Mouse (Mus musculus): ENCODE results near the gene Cntnap2. TPM values are rescaled to one million over a fixed set of nuclear protein-coding genes. Genes with fewer than 3 reads are reported as not detected.
"Not testable (repeated sequence)": the region's sequence is repeated elsewhere in the genome, so short reads cannot be mapped to it uniquely, and the experiment has no call there.

Gene Cntnap2
- total RNA-seq, 4 experiments from 2014 or later: 112 to 127 (median 119) TPM

DNA sequence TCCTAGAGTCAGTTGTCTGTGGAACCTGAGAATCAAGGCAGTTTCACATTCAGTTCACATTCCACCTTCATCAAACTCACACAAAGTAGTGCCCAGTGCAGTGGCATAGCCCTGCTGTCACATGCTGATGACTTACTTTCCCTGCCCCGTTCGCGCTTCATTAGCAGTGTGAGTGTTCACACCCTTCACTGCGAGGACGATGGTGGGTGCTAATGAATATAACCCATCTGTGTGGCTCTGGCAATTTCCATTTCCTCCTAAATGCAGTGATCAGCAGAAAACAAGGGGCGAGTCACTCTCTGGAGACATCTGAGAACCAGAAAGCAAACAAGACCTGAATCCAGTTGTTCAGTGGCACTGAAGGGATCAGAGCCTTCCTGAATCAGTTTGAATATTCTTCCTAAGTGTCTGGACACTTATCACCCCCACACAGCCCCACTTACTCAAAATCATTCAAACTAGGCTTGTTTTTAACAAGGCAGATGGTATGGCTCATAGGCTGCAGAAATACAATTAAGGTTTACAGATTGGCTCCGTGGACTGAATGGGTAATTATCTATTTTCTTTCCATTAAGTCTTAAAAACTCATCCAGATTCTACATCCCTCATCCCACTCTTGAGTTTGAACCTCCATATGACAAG is 2169.6 kb downstream of the Cntnap2 start:
- DNase-seq (ENCODE audit: low spot score in 2 of 2): peak in 1 of 2 experiments; percentile 10

DNA sequence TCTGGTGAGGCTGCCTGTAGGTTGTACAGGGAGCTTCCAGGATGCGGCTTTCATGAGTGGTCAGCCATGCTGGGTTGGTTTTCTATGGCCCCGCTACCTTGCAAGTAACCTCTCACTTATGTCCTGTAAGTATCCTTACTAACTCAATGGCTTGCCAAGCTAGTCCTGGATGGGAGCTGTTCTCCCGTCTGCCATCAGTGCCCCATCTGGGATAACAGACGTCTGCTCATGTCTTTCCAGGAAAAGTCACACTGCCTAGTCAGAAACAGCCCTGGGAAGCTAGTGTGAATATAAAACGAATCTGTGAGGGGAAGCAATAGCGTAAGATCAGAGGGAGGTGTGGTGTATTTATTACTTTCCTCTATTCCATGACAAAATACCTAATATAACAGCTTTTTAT is 2172.4 kb downstream of the Cntnap2 start:
- no peak for DNase-seq (ENCODE audit: low spot score in 2 of 2)

DNA sequence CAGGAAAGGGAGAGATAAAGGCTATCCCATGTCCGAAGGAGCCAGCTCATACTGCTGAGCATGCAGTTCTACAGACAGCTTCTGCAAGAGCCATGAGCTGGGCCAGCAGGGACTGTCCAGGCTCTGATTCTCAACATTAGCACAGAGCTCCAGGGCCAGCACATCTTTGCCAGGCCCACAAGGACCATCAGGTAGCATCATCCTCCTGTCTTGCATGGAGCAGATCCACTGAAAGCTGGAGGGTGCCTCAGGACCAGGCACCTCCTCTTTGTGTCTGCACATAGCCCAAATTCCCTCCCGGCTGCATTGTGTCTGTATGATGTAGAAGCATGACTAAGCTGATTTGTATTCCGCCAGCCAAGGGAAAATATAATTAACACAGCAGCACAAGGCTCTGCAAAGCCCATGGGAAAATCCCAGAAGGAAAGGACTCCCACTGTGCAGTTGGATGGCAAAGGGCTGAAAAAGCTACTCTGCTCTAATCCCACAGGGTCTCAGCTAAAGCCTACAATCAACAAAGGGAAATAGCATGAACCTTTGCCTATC is 2180.3 kb downstream of the Cntnap2 start:
- peak; percentile 28 to 60 for DNase-seq (ENCODE audit: low spot score in 2 of 2)

DNA sequence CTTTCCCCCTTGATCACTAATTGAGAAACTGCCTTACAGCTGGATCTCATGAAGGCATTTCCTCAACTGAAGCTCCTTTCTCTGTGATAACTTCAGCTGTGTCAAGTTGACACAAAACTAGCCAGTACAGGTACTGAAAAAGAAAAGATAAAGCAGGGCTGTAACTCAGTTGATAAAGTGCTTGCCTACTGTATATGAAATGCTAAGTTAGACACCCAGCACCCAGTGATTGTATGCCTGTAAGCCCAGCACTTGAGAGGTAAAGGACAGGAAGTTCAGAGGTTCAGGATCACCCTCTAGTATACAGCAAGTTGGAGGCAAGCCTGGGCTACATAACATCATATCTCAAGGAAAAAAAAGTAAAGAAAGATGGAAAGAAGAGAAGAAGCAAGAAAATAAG is 2182.2 kb downstream of the Cntnap2 start:
- no peak for DNase-seq (ENCODE audit: low spot score in 2 of 2)

DNA sequence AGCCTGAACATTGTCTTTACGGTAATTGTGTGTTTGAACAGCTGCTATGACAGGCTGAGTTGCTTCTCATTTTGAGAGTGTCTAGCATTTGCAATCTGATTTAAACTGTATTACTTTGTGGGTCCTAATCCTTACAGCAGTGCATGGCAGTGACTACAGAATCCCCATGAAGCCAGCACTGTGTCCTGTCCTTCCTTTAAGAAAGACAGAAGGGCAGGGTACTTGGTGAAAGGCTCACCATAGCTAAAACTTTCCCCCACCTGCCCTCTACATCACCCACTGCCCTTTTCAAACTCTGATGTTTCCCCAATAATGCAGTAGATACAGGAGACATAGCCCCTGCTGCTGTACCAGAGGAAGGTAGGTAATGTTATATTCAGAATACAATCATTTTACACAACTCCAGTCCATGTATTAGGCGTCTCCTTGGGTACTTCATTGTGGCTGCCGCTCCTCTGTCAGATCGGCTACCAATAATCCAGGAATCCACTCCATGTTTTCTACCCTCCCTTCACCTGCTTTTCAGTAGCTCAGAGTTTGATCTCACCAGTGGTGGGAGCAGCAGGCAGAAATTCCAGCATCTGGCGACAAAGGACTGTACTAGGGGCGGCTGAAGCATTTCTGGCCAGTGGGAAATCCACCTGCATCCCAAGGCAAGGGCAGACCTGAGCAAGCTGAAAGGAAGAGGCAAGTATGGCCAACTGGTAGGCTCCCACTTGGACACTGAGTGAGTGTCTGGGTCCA is 2184.9 kb downstream of the Cntnap2 start:
- DNase-seq (ENCODE audit: low spot score in 2 of 2): peak in 1 of 2 experiments; percentile 45

DNA sequence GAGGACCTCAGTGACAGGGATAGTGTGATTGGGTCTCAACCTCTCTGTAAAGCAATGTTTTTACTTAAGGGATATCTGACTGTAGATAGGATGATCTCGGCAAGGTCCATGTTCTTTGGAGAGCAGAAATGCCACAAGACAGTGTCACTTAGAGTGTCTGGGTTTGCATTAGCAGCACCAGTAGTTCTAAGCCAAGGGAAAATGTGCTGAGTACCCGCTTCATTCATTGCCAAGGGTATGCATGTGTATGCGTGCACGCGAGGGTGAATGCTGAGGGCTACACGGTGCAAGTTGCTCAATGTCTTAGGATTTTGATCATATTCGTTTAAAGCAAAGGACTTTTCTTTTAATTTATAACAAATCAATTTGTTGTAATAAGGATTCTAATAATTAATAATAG is 2185.5 kb downstream of the Cntnap2 start:
- DNase-seq (ENCODE audit: low spot score in 2 of 2): no peak

DNA sequence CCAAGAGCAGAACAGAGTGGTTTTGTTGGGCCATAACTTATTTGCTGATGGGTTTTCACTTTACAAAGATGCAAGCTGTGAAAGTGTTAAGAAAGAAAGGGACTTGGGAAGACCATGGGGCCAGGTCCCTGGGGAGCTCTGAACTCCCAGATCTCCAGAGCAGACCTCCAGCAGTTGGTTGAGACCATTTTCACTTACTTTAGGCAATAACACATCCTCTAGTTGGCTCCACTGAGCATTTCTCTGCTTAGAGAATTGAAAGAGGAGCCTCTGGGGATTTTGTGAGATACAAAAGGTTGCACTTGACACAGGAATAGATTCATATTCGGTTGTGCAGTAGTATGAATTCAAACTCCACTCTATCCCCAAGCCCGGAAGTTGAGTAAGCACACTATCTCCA is 2196.1 kb downstream of the Cntnap2 start:
- no peak for DNase-seq (ENCODE audit: low spot score in 2 of 2)

DNA sequence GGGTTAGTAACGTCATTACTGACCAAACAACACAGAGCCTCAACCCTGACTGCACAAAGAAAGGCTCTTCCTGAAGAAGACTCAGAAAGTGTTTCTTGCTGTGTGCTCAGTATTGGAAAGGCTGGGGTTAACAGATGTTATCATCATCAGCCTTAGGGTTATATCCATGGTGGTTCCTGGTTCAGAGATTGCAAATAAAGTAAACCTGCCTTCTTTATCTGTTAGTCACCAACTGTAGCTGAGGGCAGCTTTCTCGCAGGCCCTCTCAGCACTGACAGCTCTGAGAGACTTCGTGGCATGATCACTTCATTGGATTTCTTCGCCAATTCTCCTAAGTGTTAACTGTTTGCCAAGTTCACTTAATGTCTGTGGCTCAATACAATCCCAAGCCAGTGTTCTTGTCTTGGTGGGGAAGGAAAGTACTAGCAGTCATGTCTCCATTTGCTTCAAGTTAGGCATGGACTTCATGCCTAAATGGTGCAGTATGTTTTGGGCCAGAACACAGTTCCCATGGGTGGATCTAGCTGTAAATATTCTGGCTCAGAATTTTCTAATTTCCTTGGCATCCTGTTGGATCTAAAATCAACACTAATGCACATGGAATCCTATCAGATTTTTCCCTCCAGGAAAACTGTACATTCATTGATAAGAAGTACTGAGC is 2197.2 kb downstream of the Cntnap2 start:
- DNase-seq (ENCODE audit: low spot score in 2 of 2): no peak

DNA sequence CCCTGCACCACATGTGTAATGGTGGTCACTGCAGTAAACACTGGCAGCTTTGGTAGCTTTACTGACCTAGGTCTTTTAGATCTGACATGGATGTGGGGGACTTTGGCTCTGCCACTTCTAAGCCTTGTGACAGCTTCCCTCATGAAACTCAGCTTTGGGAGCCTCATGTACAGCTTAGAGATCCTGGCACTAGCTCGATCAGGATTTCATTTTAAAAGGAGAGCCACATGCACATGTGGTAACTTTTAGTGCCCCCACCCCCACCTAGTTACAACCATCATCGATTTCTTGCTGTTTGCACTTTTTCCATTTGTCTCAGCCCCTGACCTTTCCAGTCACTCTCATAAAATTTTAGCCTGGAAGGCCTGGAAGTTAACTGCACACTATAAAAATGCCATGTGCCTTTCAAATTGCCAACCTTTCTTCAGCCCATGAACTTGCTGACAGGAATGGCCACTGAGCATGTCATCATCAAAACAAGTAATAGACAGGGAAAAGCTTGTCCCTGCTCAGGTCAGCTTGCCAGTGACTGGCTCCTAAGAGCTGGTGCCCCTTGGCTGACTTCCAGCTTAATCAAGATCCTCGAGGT is 2197.9 kb downstream of the Cntnap2 start:
- no peak for DNase-seq (ENCODE audit: low spot score in 2 of 2)

DNA sequence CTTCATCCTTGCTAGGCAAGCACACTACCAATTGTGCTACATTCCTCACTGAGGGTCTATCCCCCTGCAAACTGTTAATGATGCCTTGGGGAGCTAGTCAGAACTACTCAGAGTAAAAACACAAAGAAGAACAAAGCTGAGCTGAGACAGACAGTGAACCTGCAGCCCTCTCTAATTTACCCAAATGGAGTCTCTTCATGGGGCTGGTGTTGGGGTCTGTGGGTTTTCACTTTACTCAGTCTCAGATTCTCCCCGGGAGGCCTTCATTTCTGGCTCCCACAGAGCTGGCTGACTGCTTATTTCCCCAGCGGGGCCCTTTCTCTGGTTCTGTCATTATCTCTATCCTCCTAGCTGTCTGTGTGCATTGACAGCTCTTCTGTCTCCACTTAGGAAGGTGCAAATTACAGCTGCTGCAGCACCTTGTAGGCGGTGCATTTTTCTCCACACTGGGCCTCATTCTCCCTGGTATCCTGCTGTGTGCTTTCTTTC is 2200.5 kb downstream of the Cntnap2 start:
- no peak for DNase-seq (ENCODE audit: low spot score in 2 of 2)

DNA sequence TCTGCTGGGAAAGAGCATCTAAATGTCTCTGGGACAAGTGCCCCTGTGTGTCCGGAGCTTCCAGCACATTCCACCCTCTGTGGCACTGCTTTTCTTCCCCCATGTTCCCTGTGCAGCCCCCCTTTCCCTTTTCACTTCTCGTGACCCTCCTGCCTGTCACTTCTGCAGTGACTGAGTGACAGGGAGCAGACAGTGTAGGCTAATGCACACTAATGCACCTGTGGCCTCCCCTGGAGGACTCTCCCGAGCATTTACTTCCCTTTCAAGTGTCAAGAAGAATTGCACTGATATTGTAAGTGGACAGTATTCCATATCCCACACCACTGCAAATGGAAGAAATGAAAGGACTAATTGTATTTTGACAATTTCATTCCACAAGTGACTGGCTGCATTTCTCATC is 2208.1 kb downstream of the Cntnap2 start:
- DNase-seq (ENCODE audit: low spot score in 2 of 2): no peak

DNA sequence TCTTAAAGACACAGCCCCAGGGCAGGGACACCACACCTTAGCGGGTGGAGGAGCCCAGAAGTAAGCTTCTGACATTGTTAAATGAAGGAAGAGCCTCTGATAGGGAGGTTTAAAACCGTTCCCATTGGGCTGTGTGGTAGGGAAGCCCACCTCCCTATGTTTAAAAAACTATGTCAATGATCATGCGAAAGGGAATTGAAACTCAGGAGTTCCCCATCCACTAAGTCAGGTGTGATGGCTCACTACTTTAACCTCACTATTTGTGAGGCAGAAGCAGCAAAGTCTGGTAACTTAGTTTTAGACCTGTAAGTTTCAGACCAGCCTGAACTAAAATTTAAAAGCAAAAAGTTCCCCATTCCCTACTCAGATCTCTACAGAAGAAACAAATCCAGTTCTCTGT is 2210.3 kb downstream of the Cntnap2 start:
- no peak for DNase-seq (ENCODE audit: low spot score in 2 of 2)

DNA sequence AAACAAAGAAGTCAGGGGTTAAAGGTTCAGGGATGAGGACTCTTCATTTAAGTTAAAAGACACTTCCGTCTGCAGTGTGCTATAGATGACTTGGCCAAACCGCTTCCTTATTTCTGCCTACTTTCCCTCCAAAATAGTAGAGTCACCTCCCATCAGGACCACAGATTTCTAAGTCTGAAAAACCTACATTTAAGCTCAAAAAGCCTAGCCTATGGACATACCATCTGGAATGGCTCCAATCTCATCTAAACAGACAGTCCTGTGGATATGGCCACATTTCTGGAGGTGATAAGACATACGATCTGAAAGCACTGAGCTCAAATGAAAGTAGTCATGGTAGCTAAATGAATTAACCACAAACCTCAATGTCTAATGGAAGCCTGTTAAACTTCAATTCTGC is 2212.4 kb downstream of the Cntnap2 start:
- no peak for DNase-seq (ENCODE audit: low spot score in 2 of 2)

DNA sequence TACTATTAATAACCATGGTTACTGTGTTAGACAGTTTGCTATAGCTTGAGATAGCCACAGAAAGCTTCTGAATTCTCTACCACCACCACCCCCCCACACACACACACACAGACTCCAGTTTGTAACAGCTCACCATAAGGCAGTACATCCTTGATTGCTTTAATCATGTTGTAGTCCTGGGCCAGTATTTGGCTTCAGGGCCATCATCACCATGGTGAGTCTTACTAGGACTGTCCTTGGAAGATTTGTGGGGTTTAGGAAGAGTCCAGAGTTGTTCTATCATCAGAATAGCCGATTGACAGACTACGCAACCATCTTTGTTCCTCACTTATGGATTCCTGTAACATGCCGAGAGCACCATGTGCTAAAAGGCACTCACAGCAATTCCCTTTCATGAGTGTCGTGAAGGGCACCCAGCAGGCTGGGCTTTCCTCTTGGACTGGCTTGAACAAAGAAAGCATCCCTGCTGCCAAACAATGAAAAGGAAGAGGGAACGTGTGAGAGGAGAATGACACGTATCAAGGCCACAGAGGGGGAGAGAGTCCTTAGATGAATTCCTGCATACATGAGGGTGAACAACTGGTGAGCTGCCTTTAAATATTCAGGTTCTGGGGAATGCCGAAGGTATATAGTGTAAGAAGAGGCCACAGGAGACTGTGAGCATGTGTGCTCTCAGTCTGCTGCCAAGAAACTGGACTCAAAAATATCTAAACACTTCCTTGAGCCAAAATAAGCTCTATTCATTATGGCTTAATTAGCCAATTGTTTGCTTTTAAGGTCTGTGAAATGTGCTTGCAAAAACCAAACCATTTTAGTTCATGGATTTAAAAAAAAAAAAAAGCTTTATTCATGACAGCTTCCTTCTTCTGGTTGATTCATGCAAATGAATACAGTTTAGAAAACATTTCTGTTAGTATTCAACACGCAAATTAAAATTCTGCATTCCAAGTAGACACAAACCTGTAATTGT is 2213.7 kb downstream of the Cntnap2 start:
- DNase-seq (ENCODE audit: low spot score in 2 of 2): no peak

DNA sequence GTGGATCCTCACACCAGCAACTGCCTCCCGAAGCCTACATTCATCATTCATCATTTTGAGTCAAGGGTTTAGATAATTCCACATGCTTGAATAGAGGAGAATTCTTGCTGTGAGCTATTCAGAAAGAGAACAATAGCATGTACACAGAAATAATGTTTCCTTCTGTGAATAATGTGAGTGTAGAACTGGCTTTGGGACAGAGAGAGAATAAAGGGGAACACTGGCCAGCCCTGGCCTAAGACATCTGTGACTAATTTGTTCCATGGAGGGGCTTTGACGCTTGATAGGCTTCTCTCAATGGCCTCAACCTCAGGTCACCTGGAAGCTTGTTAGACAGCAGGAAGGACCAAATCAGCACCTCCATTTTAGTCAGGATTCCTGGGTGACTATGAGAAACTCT is 2215.9 kb downstream of the Cntnap2 start:
- no peak for DNase-seq (ENCODE audit: low spot score in 2 of 2)

DNA sequence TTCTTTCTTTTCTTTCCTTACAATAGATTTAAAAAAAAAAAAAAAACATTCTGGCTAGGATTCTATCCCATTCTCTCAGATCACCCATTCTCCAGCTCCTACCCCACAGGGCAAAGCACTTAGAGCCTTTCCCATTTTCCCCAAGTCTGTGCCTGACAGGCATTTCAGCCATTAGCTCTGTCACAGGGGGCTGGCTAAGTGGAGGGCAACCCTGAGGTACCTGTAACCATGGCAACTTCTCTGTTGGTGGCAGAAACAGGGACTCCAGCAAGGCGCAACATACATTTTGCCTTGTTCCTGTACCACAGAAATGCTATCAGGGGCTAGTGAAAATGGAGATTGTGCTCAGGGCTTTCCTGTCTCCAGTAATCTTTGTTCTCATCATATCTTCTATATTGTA is 2220.0 kb downstream of the Cntnap2 start:
- no peak for DNase-seq (ENCODE audit: low spot score in 2 of 2)

DNA sequence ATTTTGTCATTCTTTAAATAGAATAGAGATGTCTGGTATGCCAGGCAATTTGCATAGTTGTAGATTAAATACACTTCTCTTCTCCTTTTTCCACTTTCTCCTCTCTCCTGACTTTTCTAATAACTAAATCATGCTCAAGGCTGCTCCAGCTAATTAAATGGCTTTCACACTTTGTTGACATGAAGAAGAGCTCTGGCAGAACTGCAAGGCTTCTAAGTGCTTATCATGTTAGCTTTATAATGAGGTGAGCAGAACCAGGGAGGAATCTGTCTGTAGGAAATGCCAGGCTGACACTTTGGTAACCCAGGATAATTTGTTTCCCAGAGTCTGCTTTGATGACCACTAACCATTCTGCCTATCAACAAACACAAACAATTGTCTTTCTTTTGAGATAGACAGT is 2222.4 kb downstream of the Cntnap2 start:
- DNase-seq (ENCODE audit: low spot score in 2 of 2): no peak

DNA sequence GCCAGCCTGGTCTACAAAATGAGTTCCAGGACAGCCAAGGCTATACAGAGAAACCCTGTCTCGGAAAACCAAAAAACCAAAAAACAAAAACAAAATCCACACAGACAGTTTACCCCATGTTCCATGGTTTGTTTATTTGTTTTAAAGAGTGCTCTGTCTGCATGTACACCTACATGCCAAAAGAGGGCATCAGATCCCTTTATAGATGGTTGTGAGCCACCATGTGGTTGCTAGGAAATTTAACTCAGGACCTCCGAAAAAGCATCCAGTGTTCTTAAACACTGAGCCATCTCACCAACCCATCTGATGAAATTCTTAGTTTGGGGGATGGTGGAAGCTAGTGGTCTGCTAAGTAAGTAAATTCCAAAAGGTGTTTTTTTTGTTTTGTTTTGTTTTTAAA is 2225.6 kb downstream of the Cntnap2 start:
- DNase-seq (ENCODE audit: low spot score in 2 of 2): no peak

DNA sequence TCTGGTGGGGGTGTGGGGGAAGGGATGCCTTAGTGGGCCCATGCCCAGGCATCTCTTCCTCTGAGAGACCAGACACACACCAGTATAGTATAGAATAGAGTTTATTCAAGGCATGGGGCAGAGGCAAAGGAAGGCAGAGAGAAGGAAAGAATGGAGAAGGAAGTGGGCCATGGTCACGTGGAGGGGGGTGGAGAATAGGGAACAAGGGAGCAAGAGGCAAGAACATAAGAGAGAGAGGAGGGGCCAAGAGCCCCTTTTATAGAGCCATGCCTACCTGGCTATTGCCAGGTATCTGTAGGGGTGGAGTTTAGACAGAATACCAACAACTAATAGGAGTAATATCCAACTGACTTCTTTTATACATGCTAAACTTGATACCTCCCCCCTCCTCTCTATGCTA is 2226.6 kb downstream of the Cntnap2 start:
- DNase-seq (ENCODE audit: low spot score in 2 of 2): no peak

DNA sequence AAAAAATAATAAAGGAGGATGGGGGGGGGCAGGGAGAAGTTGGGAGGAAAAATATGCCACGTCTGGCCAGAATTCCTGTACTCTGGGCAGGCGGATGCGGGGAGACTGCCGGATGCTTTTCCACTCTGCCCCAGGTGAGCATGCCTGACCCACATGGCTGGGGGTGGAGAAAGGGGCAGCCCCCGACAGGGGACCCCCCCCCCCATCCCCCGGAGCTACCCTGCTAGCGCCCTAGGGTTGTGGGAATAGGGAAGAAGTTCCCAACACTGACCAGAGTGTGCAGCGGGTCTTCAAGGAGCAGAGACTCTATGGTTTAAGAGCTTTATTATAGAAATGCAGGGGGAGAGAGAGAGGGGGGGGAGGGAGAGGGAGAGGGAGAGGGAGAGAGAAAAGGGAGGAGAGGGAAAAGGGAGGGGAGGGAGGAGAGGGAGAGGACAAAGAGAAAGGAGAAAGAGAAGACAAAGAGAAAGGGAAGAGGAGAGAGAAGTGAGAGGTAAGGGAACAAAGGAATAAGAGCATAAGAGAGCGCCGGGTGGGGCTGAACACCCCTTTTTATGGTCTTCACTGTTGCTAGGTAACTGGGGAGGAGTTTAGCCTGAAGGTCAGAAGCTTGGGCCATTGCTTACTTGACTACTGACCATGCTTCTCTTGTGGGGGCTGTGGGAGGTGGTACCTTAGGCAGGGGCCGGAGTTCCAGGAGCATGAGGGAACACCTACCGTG is 2227.2 kb downstream of the Cntnap2 start:
- DNase-seq (ENCODE audit: low spot score in 2 of 2): not testable (repeated sequence)

Measured in left cerebral cortex, adult 8-10 months (tissue).